Mouse (Mus musculus) liver, adult 2 months (tissue): Measurements from ENCODE around the gene B3gat3. TPM values are rescaled to one million over a fixed set of nuclear protein-coding genes. Genes with fewer than 3 reads are reported as not detected.

ENCODE experiments used
- DNase-seq: peaks from one replicate; pipeline ENCODE4 v3.0.0-alpha.2; 2011; ENCODE audit warnings: low read depth, low spot score; ENCODE audit errors: extremely low read depth
- H3K27ac ChIP-seq: fragments of 200-500 bp; replicated peaks from 2 replicates; pipeline ENCODE4 v1.5.1; 2012; ENCODE audit warnings: low read depth, mild to moderate bottlenecking, control low read depth, inconsistent platforms, low read length; ENCODE audit not compliant: insufficient read depth
- H3K27me3 ChIP-seq: fragments of 200-500 bp; 2 replicates; pipeline ENCODE4 v1.6.1; 2012; ENCODE audit warnings: mild to moderate bottlenecking, moderate library complexity, low read length, inconsistent platforms; ENCODE audit not compliant: control insufficient read depth, insufficient read depth
- H3K36me3 ChIP-seq: fragments of 200-500 bp; 2 replicates; pipeline ENCODE4 v1.6.1; 2012; ENCODE audit warnings: low read length, inconsistent platforms; ENCODE audit not compliant: control insufficient read depth, insufficient read depth
- H3K4me1 ChIP-seq: fragments of 200-500 bp; 2 replicates; pipeline ENCODE4 v1.6.1; 2011; ENCODE audit warnings: low read length; ENCODE audit not compliant: control insufficient read depth, insufficient read depth
- H3K4me3 ChIP-seq: fragments of 200-500 bp; 2 replicates; pipeline ENCODE4 v1.5.1; 2011; ENCODE audit warnings: low read depth, mild to moderate bottlenecking, control low read depth, low read length, moderate library complexity; ENCODE audit not compliant: insufficient read depth
- H3K79me2 ChIP-seq: fragments of 200-500 bp; 2 replicates; pipeline ENCODE4 v1.6.1; 2012; ENCODE audit warnings: inconsistent platforms, mild to moderate bottlenecking, low read length, moderate library complexity; ENCODE audit not compliant: control insufficient read depth, insufficient read depth
- H3K9ac ChIP-seq: fragments of 200-500 bp; 2 replicates; pipeline ENCODE4 v1.6.1; 2012; ENCODE audit warnings: low read depth, mild to moderate bottlenecking, control low read depth, inconsistent platforms, low read length
- CTCF ChIP-seq: fragments of 200-500 bp; IDR thresholded peaks from 2 replicates; pipeline ENCODE4 v1.5.1; 2011; ENCODE audit warnings: low read depth, low read length, control low read depth
- POLR2A ChIP-seq: fragments of 200-500 bp; IDR thresholded peaks from 2 replicates; pipeline ENCODE4 v1.6.1; 2011; ENCODE audit warnings: low read length, control low read depth; ENCODE audit not compliant: insufficient read depth; ENCODE audit errors: extremely low read depth
- WGBS: fragments of 180-500 bp; shearing (Covaris S2); methylation state at CpG from one replicate; pipeline ENCODE4 v1.1.7; 2018; 5-methylcytosine and 5-hydroxymethylcytosine counted together
- polyA plus RNA-seq: library from polyadenylated mRNA; depleted of rRNA; stranded (reverse); fragments of >200 nt; gene quantifications from 2 replicates; pipeline ENCODE4 v1.2.3, GENCODE M21; 2012
- total RNA-seq: library from RNA; depleted of rRNA; stranded (reverse); fragments of >200 nt; gene quantifications from 2 replicates; pipeline ENCODE4 v1.2.3, GENCODE M21; 2014

The B3gat3 gene
- total and polyA plus RNA-seq, 2 experiments, result 16.8 to 88.7 TPM

DNA sequence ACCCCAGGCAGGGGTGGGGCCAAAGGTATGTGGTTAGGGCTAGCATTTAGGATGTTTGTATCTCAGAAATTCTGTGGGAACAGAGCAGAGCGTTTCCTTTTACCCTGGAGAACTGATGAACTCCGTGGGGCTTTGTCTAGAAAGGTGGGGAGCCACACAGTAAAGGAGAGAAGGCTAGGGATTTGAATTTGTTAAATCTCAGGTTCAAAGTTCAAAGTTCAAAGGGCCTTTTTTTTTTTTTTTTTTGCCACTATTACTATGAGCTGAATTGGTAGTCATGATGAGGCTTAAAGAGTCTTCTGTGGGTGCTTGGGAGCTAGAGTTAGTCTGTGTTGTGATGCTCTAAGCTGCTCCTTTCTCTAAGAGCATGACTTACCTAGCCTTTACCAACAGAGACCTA lies 16.6 kb downstream of the B3gat3 start:
- WGBS, result 63% methylated on average over 2 of the region's 2 CpGs
- peaks cover 5% of the 10 kb centered on the region; the same call in 1 of the 2 replicates for H3K4me1 ChIP-seq
- H3K36me3 ChIP-seq, result peaks cover 14% of the 10 kb centered on the region; the same call in 1 of the 2 replicates
- H3K27ac ChIP-seq, result no peak overlapping the region
- H3K4me3 ChIP-seq, result no peak overlapping the region
- no peaks in the 10 kb centered on the region for H3K79me2 ChIP-seq
- DNase-seq, result peak; percentile 57
- H3K27me3 ChIP-seq, result no peaks in the 10 kb centered on the region
- TF ChIP-seq POLR2A (no peak), CTCF (no peak)
- H3K9ac ChIP-seq, result no peak overlapping the region

GRCm38 (mm10) chr19:8940526-8941133 lies 20.5 kb downstream of the B3gat3 start:
- Histone ChIP-seq H3K27me3 (no peaks in the 10 kb centered on the region), H3K79me2 (peaks cover 4% of the 10 kb centered on the region; the same call in 1 of the 2 replicates), H3K9ac (no peak overlapping the region), H3K27ac (no peak overlapping the region), H3K4me3 (no peak overlapping the region), H3K36me3 (peaks cover 8% of the 10 kb centered on the region), H3K4me1 (peaks cover 17% of the 10 kb centered on the region)
- WGBS, result 92% methylated on average over 15 of the region's 15 CpGs
- TF ChIP-seq CTCF (no peak), POLR2A (no peak)
- no peak for DNase-seq

GRCm38 (mm10) chr19:8941136-8941514 lies 21.0 kb downstream of the B3gat3 start:
- Histone ChIP-seq H3K79me2 (peaks cover 4% of the 10 kb centered on the region; the same call in 1 of the 2 replicates), H3K27ac (no peak overlapping the region), H3K27me3 (no peaks in the 10 kb centered on the region), H3K36me3 (peaks cover 12% of the 10 kb centered on the region), H3K4me3 (no peak overlapping the region), H3K4me1 (peaks cover 17% of the 10 kb centered on the region), H3K9ac (no peak overlapping the region)
- no peak for TF ChIP-seq CTCF
- no peak for TF ChIP-seq POLR2A
- 74% methylated on average over 10 of the region's 10 CpGs for WGBS
- DNase-seq, result no peak

GRCm38 (mm10) chr19:8941515-8942217 lies 21.5 kb downstream of the B3gat3 start, which contains the start of gene Mta2:
Gene Mta2, plus strand, starts transcription at chr19:8941875.
- TF ChIP-seq CTCF (no peak), POLR2A (peak; percentile 63; the same call in 1 of the 2 replicates)
- Histone ChIP-seq H3K4me1 (peaks cover 17% of the 10 kb centered on the region), H3K4me3 (peak within 1 kb of the TSS; percentile 78), H3K79me2 (peaks cover 4% of the 10 kb centered on the region; the same call in 1 of the 2 replicates), H3K27me3 (no peaks in the 10 kb centered on the region), H3K27ac (peak within 1 kb of the TSS; percentile 91), H3K9ac (peak within 1 kb of the TSS; percentile 89), H3K36me3 (peaks cover 16% of the 10 kb centered on the region)
- 2% methylated on average over 64 of the region's 64 CpGs for WGBS
- peak; percentile 85 for DNase-seq

- under 1% methylated on average over 46 of the region's 46 CpGs for WGBS
- H3K9ac ChIP-seq, result peak overlapping the region; percentile 89
- H3K4me1 ChIP-seq, result peaks cover 14% of the 10 kb centered on the region
- TF ChIP-seq CTCF (no peak), POLR2A (no peak)
- H3K79me2 ChIP-seq, result peaks cover 4% of the 10 kb centered on the region; the same call in 1 of the 2 replicates
- peak overlapping the region; percentile 91 for H3K27ac ChIP-seq
- H3K27me3 ChIP-seq, result no peaks in the 10 kb centered on the region
- peak; percentile 35 for DNase-seq
- peaks cover 20% of the 10 kb centered on the region for H3K36me3 ChIP-seq
- peak overlapping the region; percentile 78 for H3K4me3 ChIP-seq
These were observed 22.2 kb downstream of the B3gat3 start for GRCm38 (mm10) chr19:8942276-8942964.
